In the genomic region with DNA sequence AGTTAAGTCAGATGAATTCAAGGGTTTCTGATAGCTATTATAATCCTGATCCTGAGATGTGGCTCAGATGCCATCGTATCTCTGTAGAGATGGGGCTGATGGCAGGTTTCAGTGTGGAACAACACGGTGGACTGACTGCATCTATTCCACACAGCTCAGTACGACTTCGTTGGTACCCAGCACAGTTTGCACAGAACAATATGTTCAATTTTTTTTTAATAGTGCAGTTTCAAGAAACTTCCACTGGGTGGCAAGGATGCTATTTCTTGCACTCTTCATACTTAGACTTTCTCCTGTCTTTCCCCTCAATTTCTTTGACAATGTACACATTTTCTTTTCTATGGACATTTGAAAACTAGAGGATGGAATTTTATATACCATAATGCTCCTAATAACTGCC, we compare ENCODE assay signal across 9 mouse cellular contexts.
DNase-seq lines count a peak whose midpoint lies in the region; ATAC-seq and TF ChIP-seq lines count a peak whose summit lies in the region.
"Had no signal": no experiment of that assay in that cellular context is flagged by ENCODE, and none has a peak within 500 bp of the region (broad histone marks: within the 10 kb centered on the region; RNA-seq: fewer than 3 reads in every experiment).

No protein-coding gene starts in this region.

- no peak overlapping the region for H3K4me2 ChIP-seq in midbrain, embryonic 11.5 days
- no peak overlapping the region for H3K4me2 ChIP-seq in stomach, postnatal 0 days (replicated peaks; ENCODE audit: low read depth)
- no peak overlapping the region for H3K4me2 ChIP-seq in kidney, embryonic 16.5 days (replicated peaks; ENCODE audit: low read depth, low read length)

- no peak for TF ChIP-seq EP300 in stomach, postnatal 0 days (optimal IDR thresholded peaks at IDR 0.05)

- H3K27me3 ChIP-seq in midbrain, embryonic 11.5 days (ENCODE audit: control insufficient read depth, insufficient read depth, low read length), result no peaks in the 10 kb centered on the region
- H3K27me3 ChIP-seq in midbrain, embryonic 10.5 days (ENCODE audit: low read depth, poor library complexity, severe bottlenecking), result no peaks in the 10 kb centered on the region
- no peaks in the 10 kb centered on the region for H3K27me3 ChIP-seq in stomach, postnatal 0 days (ENCODE audit: control insufficient read depth, insufficient read depth, low read length)
- H3K27me3 ChIP-seq in kidney, embryonic 16.5 days (ENCODE audit: insufficient read depth, low read length), result no peaks in the 10 kb centered on the region
- H3K27me3 ChIP-seq: megakaryocyte, embryonic 14.5 days had no signal

- whole genome bisulfite sequencing in midbrain, embryonic 11.5 days, result 55% methylated on average over 4 of the region's 4 CpGs
- 75% methylated on average over 4 of the region's 4 CpGs for WGBS in midbrain, embryonic 10.5 days
- 36% methylated on average over 4 of the region's 4 CpGs for WGBS in stomach, postnatal 0 days
- WGBS in kidney, embryonic 16.5 days, result 60% methylated on average over 4 of the region's 4 CpGs

- ATAC-seq in midbrain, embryonic 11.5 days (ENCODE audit: low FRiP score), result peak; percentile 54
- ATAC-seq in stomach, postnatal 0 days (ENCODE audit: low FRiP score, low TSS enrichment), result no peak
- ATAC-seq in kidney, embryonic 16.5 days (ENCODE audit: low FRiP score, low TSS enrichment), result no peak

- no peak overlapping the region for H3K9ac ChIP-seq in midbrain, embryonic 11.5 days (ENCODE audit: low read length)
- no peak overlapping the region for H3K9ac ChIP-seq in stomach, postnatal 0 days (ENCODE audit: low read length)
- no peak overlapping the region for H3K9ac ChIP-seq in kidney, embryonic 16.5 days (replicated peaks; ENCODE audit: low read length)

- TF ChIP-seq CTCF in stomach, postnatal 0 days (IDR thresholded peaks at IDR 0.05; ENCODE audit: low read depth), result peak; percentile 74

- no peak overlapping the region for H3K4me3 ChIP-seq in midbrain, embryonic 11.5 days (ENCODE audit: low read depth, low read length)
- H3K4me3 ChIP-seq in midbrain, embryonic 10.5 days, result no peak overlapping the region
- H3K4me3 ChIP-seq in stomach, postnatal 0 days (ENCODE audit: low read depth, low read length), result no peak overlapping the region
- H3K4me3 ChIP-seq in kidney, embryonic 16.5 days (ENCODE audit: low read length), result no peak overlapping the region
- H3K4me3 ChIP-seq: megakaryocyte, embryonic 14.5 days had no signal

- H3K4me1 ChIP-seq in midbrain, embryonic 11.5 days (ENCODE audit: control insufficient read depth, insufficient read depth, low read length), result peaks cover 5% of the 10 kb centered on the region; the same call in 1 of the 2 replicates
- H3K4me1 ChIP-seq in midbrain, embryonic 10.5 days, result peaks cover 22% of the 10 kb centered on the region
- H3K4me1 ChIP-seq in stomach, postnatal 0 days (replicated peaks; ENCODE audit: control insufficient read depth, insufficient read depth), result no peaks in the 10 kb centered on the region
- H3K4me1 ChIP-seq in kidney, embryonic 16.5 days (ENCODE audit: insufficient read depth, low read length), result no peaks in the 10 kb centered on the region
- H3K4me1 ChIP-seq: megakaryocyte, embryonic 14.5 days had no signal

- H3K9me3 ChIP-seq in midbrain, embryonic 11.5 days (ENCODE audit: control insufficient read depth, low read length), result no peaks in the 10 kb centered on the region
- no peaks in the 10 kb centered on the region for H3K9me3 ChIP-seq in midbrain, embryonic 10.5 days (replicated peaks)
- no peaks in the 10 kb centered on the region for H3K9me3 ChIP-seq in stomach, postnatal 0 days (ENCODE audit: control insufficient read depth, low read length)
- no peaks in the 10 kb centered on the region for H3K9me3 ChIP-seq in kidney, embryonic 16.5 days (ENCODE audit: low read length)
- H3K9me3 ChIP-seq: megakaryocyte, embryonic 14.5 days had no signal

- no peak overlapping the region for H3K27ac ChIP-seq in midbrain, embryonic 11.5 days (ENCODE audit: low read depth, low read length)
- H3K27ac ChIP-seq in midbrain, embryonic 10.5 days (replicated peaks), result no peak overlapping the region
- H3K27ac ChIP-seq in stomach, postnatal 0 days (replicated peaks), result no peak overlapping the region
- H3K27ac ChIP-seq in kidney, embryonic 16.5 days (ENCODE audit: low read length), result no peak overlapping the region

- no peaks in the 10 kb centered on the region for H3K36me3 ChIP-seq in midbrain, embryonic 11.5 days (ENCODE audit: control insufficient read depth, insufficient read depth, low read length)
- H3K36me3 ChIP-seq in midbrain, embryonic 10.5 days, result no peaks in the 10 kb centered on the region
- no peaks in the 10 kb centered on the region for H3K36me3 ChIP-seq in stomach, postnatal 0 days (ENCODE audit: control insufficient read depth, insufficient read depth, low read length)
- no peaks in the 10 kb centered on the region for H3K36me3 ChIP-seq in kidney, embryonic 16.5 days (ENCODE audit: insufficient read depth, low read length)

- DNase-seq in embryo, embryonic 10 days (ENCODE audit: low spot score), result peak; percentile 11
- DNase-seq in embryo, embryonic 9.5 days (ENCODE audit: extremely low spot score), result no peak
- no peak for DNase-seq in midbrain, embryonic 11.5 days (ENCODE audit: low spot score, missing footprints)
- DNase-seq in midbrain, embryonic 10.5 days (ENCODE audit: low spot score), result no peak
- DNase-seq in layer of hippocampus, adult 9-10 months (ENCODE audit: low spot score), result peak; percentile 39
- DNase-seq in stomach, postnatal 0 days (ENCODE audit: low spot score), result no peak
- no peak for DNase-seq in urinary bladder, postnatal 10 days (ENCODE audit: low spot score)

Comparison
In these comparisons a context has a peak if more than half of its experiments do, and no peak if none do; other contexts are left out.
1. DNase-seq: peak in embryo, embryonic 10 days (single experiment) and layer of hippocampus, adult 9-10 months (single experiment); none in embryo, embryonic 9.5 days (single experiment), midbrain, embryonic 11.5 days (single experiment), midbrain, embryonic 10.5 days (single experiment), stomach, postnatal 0 days (single experiment) and urinary bladder, postnatal 10 days (single experiment).